ENCODE assay signal across 9 mouse cellular contexts in genomic region chr2:128428154-128428553, GRCm38 (mm10).
A peak's percentile ranks its signal among the peaks of the same experiment; 100 is the strongest.
DNase-seq lines count a peak whose midpoint lies in the region; ATAC-seq and TF ChIP-seq lines count a peak whose summit lies in the region.
"Had no signal": no experiment of that assay in that cellular context is flagged by ENCODE, and none has a peak within 500 bp of the region (broad histone marks: within the 10 kb centered on the region; RNA-seq: fewer than 3 reads in every experiment).

No protein-coding gene starts in this region.

- TF ChIP-seq CTCF in intestine, postnatal 0 days (IDR thresholded peaks at IDR 0.05; ENCODE audit: low read depth): no peak

- no peak for ATAC-seq in heart, embryonic 11.5 days (replicated peaks; ENCODE audit: insufficient number of reproducible peaks, low FRiP score, low TSS enrichment)
- ATAC-seq in CD4-positive, CD25-positive, alpha-beta regulatory T cell, adult 4 months: peak; percentile 56
- ATAC-seq in common myeloid progenitor, adult 5-6 weeks (replicated peaks; ENCODE audit: low read depth, poor library complexity, severe bottlenecking): peak; percentile 59
- no peak for ATAC-seq in intestine, postnatal 0 days
- no peak for ATAC-seq in stomach, embryonic 14.5 days (ENCODE audit: insufficient number of reproducible peaks, insufficient read depth, low FRiP score, low read depth)

- H3K27ac ChIP-seq in heart, embryonic 11.5 days (ENCODE audit: low read depth, low read length): peak overlapping the region; percentile 76; the same call in 1 of the 2 replicates
- no peak overlapping the region for H3K27ac ChIP-seq in intestine, postnatal 0 days (ENCODE audit: low read depth, low read length)
- no peak overlapping the region; the same call in 1 of the 2 replicates for H3K27ac ChIP-seq in stomach, embryonic 14.5 days (ENCODE audit: low read length)

- WGBS in heart, embryonic 11.5 days (ENCODE audit: insufficient replicate concordance): 4% methylated on average over 7 of the region's 7 CpGs
- 11% methylated on average over 7 of the region's 7 CpGs for WGBS in intestine, postnatal 0 days
- WGBS in stomach, embryonic 14.5 days: 9% methylated on average over 7 of the region's 7 CpGs

- peak overlapping the region; percentile 64 for H3K9ac ChIP-seq in heart, embryonic 11.5 days (ENCODE audit: low read depth, low read length)
- H3K9ac ChIP-seq in intestine, postnatal 0 days (ENCODE audit: low read depth, low read length): no peak overlapping the region
- no peak overlapping the region for H3K9ac ChIP-seq in stomach, embryonic 14.5 days (replicated peaks; ENCODE audit: low read depth, low read length)
- H3K9ac ChIP-seq: embryonic facial prominence, embryonic 12.5 days had no signal

- H3K9me3 ChIP-seq in heart, embryonic 11.5 days (replicated peaks; ENCODE audit: control insufficient read depth, low read length): no peaks in the 10 kb centered on the region
- no peaks in the 10 kb centered on the region for H3K9me3 ChIP-seq in intestine, postnatal 0 days (ENCODE audit: control insufficient read depth)
- no peaks in the 10 kb centered on the region for H3K9me3 ChIP-seq in stomach, embryonic 14.5 days (ENCODE audit: control insufficient read depth, low read depth, low read length)
- H3K9me3 ChIP-seq: embryonic facial prominence, embryonic 12.5 days had no signal

- H3K4me1 ChIP-seq in heart, embryonic 11.5 days (ENCODE audit: control insufficient read depth, insufficient read depth, low read length): peaks cover 28% of the 10 kb centered on the region
- H3K4me1 ChIP-seq in intestine, postnatal 0 days (replicated peaks; ENCODE audit: control insufficient read depth, insufficient read depth, low read length): peaks cover 8% of the 10 kb centered on the region; the same call in 1 of the 2 replicates
- peaks cover 21% of the 10 kb centered on the region for H3K4me1 ChIP-seq in stomach, embryonic 14.5 days (ENCODE audit: control insufficient read depth, insufficient read depth, low read length)

- H3K36me3 ChIP-seq in heart, embryonic 11.5 days (ENCODE audit: control insufficient read depth, insufficient read depth, low read length): no peaks in the 10 kb centered on the region
- no peaks in the 10 kb centered on the region for H3K36me3 ChIP-seq in intestine, postnatal 0 days (ENCODE audit: control insufficient read depth, insufficient read depth)
- no peaks in the 10 kb centered on the region for H3K36me3 ChIP-seq in stomach, embryonic 14.5 days (ENCODE audit: control insufficient read depth, insufficient read depth, low read length)
- H3K36me3 ChIP-seq: embryonic facial prominence, embryonic 12.5 days had no signal

- peak overlapping the region; percentile 65 for H3K4me2 ChIP-seq in heart, embryonic 11.5 days
- H3K4me2 ChIP-seq in intestine, postnatal 0 days (replicated peaks; ENCODE audit: low read depth): peak overlapping the region; percentile 35
- H3K4me2 ChIP-seq in stomach, embryonic 14.5 days (replicated peaks; ENCODE audit: low read depth, low read length): peak overlapping the region; percentile 1; the same call in 1 of the 2 replicates
- H3K4me2 ChIP-seq: embryonic facial prominence, embryonic 12.5 days had no signal

- H3K27me3 ChIP-seq in heart, embryonic 11.5 days (ENCODE audit: control insufficient read depth, insufficient read depth, low read length): no peaks in the 10 kb centered on the region
- 0 out of 2 replicates have a peak, but pooled peaks cover 5% of the 10 kb centered on the region for H3K27me3 ChIP-seq in intestine, postnatal 0 days (replicated peaks; ENCODE audit: control insufficient read depth, insufficient read depth, low read length)
- H3K27me3 ChIP-seq in stomach, embryonic 14.5 days (ENCODE audit: control insufficient read depth, insufficient read depth, low read length): no peaks in the 10 kb centered on the region
- H3K27me3 ChIP-seq: embryonic facial prominence, embryonic 12.5 days had no signal

- DNase-seq in heart, adult 8-10 months (ENCODE audit: low spot score): no peak
- no peak for DNase-seq in testis, postnatal 14 days (ENCODE audit: low spot score)
- DNase-seq in T-cell, adult 2 months (ENCODE audit: low spot score): no peak

- peak overlapping the region; percentile 35 for H3K4me3 ChIP-seq in heart, embryonic 11.5 days (ENCODE audit: low read depth, low read length)
- H3K4me3 ChIP-seq in intestine, postnatal 0 days (ENCODE audit: low read depth, low read length): peak overlapping the region; percentile 13; the same call in 1 of the 2 replicates
- H3K4me3 ChIP-seq in stomach, embryonic 14.5 days (ENCODE audit: low read depth, low read length): no peak overlapping the region
- H3K4me3 ChIP-seq: embryonic facial prominence, embryonic 12.5 days had no signal

Comparison
In these comparisons a context has a peak if more than half of its experiments do, and no peak if none do; other contexts are left out.
1. ATAC-seq: peak in CD4-positive, CD25-positive, alpha-beta regulatory T cell, adult 4 months (single experiment) and common myeloid progenitor, adult 5-6 weeks (single experiment); none in heart, embryonic 11.5 days (single experiment), intestine, postnatal 0 days (single experiment) and stomach, embryonic 14.5 days (single experiment).
2. H3K4me2 ChIP-seq: peak in every context shown above with its lines; median percentile 65 in heart, embryonic 11.5 days; 35 in intestine, postnatal 0 days; 1 in stomach, embryonic 14.5 days.